Mouse (Mus musculus): ENCODE measurements around the gene Tmem206. TPM values are rescaled to one million over a fixed set of nuclear protein-coding genes. Genes with fewer than 3 reads are reported as not detected.

The Tmem206 gene
- polyA plus RNA-seq, 1 experiment from 2014 or later: 36.6 TPM

DNA sequence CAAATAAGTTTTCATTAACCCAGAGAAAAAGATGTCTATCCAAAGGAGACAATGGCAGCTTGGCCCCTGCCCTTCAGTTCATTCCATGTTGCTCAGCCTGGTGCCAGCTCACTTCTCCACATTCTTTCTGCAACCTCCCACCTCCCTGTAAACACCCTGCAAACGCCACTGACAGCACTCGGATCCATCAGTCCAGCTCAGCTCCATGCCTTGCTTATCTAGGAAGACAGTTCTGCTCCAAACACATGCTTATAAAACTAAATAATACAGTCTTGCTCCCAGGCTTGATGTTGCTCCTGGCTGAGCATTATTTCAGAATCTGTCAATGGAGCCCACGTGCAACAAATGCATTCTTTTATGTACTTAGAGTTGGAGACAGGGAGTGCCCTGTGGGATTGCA, 29.9 kb upstream of the Tmem206 start:
- DNase-seq (ENCODE audit: low spot score): no peak
- H3K27me3 ChIP-seq (ENCODE audit: insufficient read depth, poor library complexity, severe bottlenecking): no peaks in the 10 kb centered on the region
- peaks cover 8% of the 10 kb centered on the region; the same call in 1 of the 2 replicates for H3K4me1 ChIP-seq (replicated peaks)
- no peak overlapping the region for H3K4me3 ChIP-seq
- no peak overlapping the region for H3K27ac ChIP-seq
- WGBS: 53% methylated on average over 3 of the region's 3 CpGs
- no peaks in the 10 kb centered on the region for H3K36me3 ChIP-seq
- no peaks in the 10 kb centered on the region for H3K9me3 ChIP-seq

DNA sequence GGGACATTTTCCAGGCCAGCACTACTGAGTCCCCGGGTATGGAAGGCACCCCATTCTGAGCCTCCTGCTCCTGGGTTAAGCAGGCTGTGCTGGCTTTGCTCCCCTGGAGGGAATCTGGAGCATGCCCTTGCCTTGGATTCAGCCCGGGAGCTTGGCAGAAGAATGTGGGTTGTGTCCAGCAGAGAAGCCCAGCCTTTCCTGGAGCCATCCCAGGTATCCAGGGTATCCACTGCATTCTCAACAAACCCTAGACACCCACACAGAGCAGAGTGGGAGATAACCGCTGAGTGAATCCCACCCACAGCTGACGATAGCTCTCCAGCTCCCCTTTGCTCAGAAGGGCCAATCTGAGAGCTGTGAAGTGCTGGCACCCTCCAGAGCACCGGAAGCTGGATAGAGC, 29.3 kb upstream of the Tmem206 start:
- no peaks in the 10 kb centered on the region for H3K27me3 ChIP-seq (ENCODE audit: insufficient read depth, poor library complexity, severe bottlenecking)
- no peak overlapping the region for H3K4me3 ChIP-seq
- no peak for DNase-seq (ENCODE audit: low spot score)
- H3K9me3 ChIP-seq: no peaks in the 10 kb centered on the region
- peaks cover 8% of the 10 kb centered on the region; the same call in 1 of the 2 replicates for H3K4me1 ChIP-seq (replicated peaks)
- no peak overlapping the region for H3K27ac ChIP-seq
- 83% methylated on average over 5 of the region's 5 CpGs for WGBS
- no peaks in the 10 kb centered on the region for H3K36me3 ChIP-seq

DNA sequence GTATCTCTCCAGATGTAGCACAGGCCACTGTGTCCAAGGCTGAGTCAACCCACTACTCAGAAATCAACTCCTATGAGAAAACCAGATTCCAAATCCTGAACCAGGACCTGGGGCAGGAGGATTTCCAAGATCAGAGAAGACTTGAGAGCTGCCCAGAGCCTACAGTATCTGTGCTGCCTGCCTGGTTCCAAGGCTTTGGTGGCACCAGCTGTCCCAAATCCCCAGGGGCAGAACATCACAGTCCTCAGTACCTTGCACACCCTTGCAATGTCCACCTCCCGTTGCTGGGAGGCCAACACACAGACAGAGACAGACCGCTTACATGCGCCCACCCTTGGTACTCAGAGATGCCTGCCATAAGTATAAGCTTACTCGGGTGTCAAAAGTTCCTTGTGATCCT, 27.4 kb upstream of the Tmem206 start:
- H3K27ac ChIP-seq: no peak overlapping the region
- 86% methylated on average over 4 of the region's 4 CpGs for WGBS
- H3K27me3 ChIP-seq (ENCODE audit: insufficient read depth, poor library complexity, severe bottlenecking): no peaks in the 10 kb centered on the region
- no peak overlapping the region for H3K4me3 ChIP-seq
- H3K9me3 ChIP-seq: no peaks in the 10 kb centered on the region
- DNase-seq (ENCODE audit: low spot score): no peak
- H3K4me1 ChIP-seq (replicated peaks): peaks cover 13% of the 10 kb centered on the region
- no peaks in the 10 kb centered on the region for H3K36me3 ChIP-seq

DNA sequence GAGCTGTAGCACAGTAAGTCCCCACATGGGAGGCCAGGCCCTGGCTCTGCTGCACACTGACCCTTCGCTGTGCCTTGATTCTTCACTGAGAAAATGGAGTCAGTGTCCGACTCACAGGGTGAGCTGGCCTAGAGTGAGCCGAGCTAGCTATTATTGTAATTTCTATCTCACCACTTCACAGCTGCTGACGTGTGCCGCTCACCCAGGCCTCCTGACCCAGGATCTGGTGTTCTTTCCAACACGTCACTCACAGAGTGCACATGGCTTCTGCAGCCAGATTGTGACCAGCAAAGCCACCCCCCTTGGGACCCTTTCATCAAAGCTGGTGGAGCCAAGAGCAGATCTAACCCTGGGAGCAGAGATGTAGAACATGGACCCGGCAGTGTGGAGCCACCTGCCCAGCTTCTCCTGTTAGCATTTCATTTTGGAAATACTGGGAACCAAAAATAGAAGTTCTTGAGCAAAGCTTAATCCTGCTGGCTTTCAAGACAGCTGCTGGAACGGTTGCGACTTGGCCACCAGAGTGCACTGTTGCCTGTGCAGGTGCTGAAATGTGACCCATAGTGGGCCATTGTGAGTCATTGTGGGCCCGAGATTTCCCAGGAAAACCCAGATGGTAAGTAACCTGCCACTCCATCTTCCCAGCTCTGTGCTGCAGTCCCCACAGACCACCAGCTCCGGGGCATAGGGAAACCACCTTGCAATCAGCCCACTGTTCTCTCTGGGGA, 26.3 kb upstream of the Tmem206 start:
- Histone ChIP-seq H3K4me3 (no peak overlapping the region), H3K36me3 (no peaks in the 10 kb centered on the region), H3K9me3 (no peaks in the 10 kb centered on the region), H3K27ac (no peak overlapping the region), H3K4me1 (replicated peaks) (peaks cover 13% of the 10 kb centered on the region), H3K27me3 (ENCODE audit: insufficient read depth, poor library complexity, severe bottlenecking) (no peaks in the 10 kb centered on the region)
- DNase-seq (ENCODE audit: low spot score): peak; percentile 35
- WGBS: 55% methylated on average over 11 of the region's 11 CpGs

DNA sequence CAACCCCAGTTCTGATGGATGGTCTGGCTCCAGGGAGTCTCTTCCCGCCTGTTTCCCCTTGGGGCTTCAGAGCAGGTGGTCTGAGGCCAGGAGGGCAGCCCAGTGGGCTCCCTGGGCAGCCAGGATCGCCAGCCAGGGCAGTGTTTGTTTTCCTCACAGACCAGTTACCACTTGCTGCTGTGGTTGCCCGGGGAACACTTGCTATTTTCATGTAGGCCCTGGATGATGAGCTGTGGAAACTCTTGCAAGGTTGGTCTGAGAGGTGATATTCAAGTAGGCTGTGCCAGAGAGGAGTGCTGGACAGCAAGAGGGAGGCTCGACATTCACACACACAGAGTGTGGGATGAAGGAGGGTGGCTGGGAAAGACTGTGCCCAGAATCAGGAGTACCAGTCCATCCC, 23.8 kb upstream of the Tmem206 start:
- no peaks in the 10 kb centered on the region for H3K27me3 ChIP-seq (ENCODE audit: insufficient read depth, poor library complexity, severe bottlenecking)
- no peak overlapping the region for H3K4me3 ChIP-seq
- WGBS: 28% methylated on average over 4 of the region's 4 CpGs
- H3K9me3 ChIP-seq: no peaks in the 10 kb centered on the region
- peaks cover 13% of the 10 kb centered on the region for H3K4me1 ChIP-seq (replicated peaks)
- no peak for DNase-seq (ENCODE audit: low spot score)
- H3K36me3 ChIP-seq: peaks cover 5% of the 10 kb centered on the region; the same call in 1 of the 2 replicates
- H3K27ac ChIP-seq: no peak overlapping the region

DNA sequence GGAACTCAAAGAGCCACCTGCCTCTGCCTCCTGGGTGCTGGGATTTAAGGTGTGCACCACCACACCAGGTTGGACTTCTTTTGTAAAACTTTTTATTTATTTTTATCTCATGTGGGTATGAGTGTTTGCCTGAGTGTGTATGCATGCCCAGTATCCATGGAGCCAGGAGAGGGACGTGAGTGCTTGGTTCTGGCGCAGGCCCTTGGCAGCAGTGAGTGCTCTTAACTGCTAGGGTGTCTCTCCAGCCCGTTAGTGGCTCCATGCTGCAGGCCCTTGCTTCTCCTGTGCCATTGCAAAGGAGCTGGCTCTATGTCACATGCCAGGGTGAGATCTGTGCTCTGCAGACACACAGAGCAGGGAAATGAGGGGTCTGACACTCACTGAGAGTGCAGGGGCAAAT, 22.0 kb upstream of the Tmem206 start:
- Histone ChIP-seq H3K4me1 (replicated peaks) (peaks cover 13% of the 10 kb centered on the region), H3K9me3 (no peaks in the 10 kb centered on the region), H3K36me3 (peaks cover 17% of the 10 kb centered on the region), H3K27me3 (ENCODE audit: insufficient read depth, poor library complexity, severe bottlenecking) (no peaks in the 10 kb centered on the region), H3K27ac (no peak overlapping the region), H3K4me3 (no peak overlapping the region)
- DNase-seq (ENCODE audit: low spot score): no peak
- WGBS: 67% methylated on average over 3 of the region's 3 CpGs

DNA sequence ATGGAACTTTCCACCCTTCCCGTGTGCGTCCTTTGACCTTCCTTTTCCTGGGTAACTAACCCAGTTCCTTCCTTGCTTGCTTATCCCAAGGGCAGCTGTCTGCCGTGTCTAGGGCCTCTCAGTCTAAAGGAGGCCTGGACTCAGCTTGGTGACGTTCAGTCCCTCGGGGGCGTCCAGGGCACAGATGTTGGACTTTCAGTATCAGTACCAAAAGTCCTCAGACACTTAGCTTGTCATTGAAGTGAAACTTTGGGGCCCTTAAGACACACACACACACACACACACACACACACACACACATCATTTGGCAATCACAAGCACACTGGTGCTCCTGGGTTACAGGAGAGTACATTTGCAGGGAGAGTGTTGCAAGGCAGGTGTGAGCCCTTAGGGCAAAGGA, 21.5 kb upstream of the Tmem206 start:
- Histone ChIP-seq H3K4me3 (no peak overlapping the region), H3K27ac (no peak overlapping the region), H3K9me3 (no peaks in the 10 kb centered on the region), H3K36me3 (peaks cover 19% of the 10 kb centered on the region), H3K27me3 (ENCODE audit: insufficient read depth, poor library complexity, severe bottlenecking) (no peaks in the 10 kb centered on the region), H3K4me1 (replicated peaks) (peaks cover 10% of the 10 kb centered on the region)
- no peak for DNase-seq (ENCODE audit: low spot score)
- 65% methylated on average over 6 of the region's 6 CpGs for WGBS

DNA sequence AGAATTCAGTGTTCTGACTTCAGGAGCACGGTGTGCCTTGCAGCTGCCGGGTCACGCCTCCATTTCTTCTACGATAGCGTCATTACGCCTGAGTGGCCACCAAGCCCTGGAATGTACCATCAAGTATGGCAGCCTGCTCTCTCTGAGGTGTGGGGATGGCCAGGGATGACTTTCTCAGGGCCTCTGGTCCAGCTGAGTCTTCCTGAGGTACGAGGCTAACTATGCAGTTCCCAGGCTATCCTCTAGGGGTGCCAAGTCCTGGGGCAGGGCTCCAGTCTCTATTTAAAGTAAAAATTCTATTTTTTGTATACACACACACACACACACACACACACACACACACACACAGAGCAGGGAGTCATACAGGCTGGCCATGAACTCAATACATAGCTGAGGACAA, 20.1 kb upstream of the Tmem206 start:
- 71% methylated on average over 7 of the region's 7 CpGs for WGBS
- Histone ChIP-seq H3K4me3 (no peak overlapping the region), H3K27me3 (ENCODE audit: insufficient read depth, poor library complexity, severe bottlenecking) (no peaks in the 10 kb centered on the region), H3K27ac (no peak overlapping the region), H3K4me1 (replicated peaks) (peaks cover 6% of the 10 kb centered on the region), H3K9me3 (no peaks in the 10 kb centered on the region), H3K36me3 (peaks cover 21% of the 10 kb centered on the region)
- DNase-seq (ENCODE audit: low spot score): peak; percentile 30

DNA sequence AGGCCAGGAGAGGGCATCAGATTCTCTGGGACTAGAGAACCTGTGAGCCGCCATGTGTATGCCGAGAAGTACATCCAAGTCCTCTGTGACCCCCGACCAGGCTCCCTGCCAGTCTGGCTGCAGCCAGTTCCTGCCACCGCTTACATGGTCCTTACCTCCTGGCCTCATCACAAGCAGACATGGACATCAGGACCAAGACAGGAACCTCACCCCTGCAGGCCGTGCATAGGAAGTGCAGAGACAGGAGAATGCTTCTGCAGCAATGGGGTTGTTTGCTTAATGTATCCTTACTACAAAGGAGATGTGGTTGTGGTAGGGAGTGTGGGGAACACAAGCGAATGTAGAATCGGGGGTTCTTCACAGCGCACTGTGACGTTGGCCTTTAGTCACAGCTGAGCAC, 19.4 kb upstream of the Tmem206 start:
- H3K36me3 ChIP-seq: peaks cover 21% of the 10 kb centered on the region
- no peak for DNase-seq (ENCODE audit: low spot score)
- H3K4me3 ChIP-seq: no peak overlapping the region
- 86% methylated on average over 9 of the region's 9 CpGs for WGBS
- H3K27me3 ChIP-seq (ENCODE audit: insufficient read depth, poor library complexity, severe bottlenecking): no peaks in the 10 kb centered on the region
- peaks cover 6% of the 10 kb centered on the region for H3K4me1 ChIP-seq (replicated peaks)
- H3K27ac ChIP-seq: no peak overlapping the region
- no peaks in the 10 kb centered on the region for H3K9me3 ChIP-seq

DNA sequence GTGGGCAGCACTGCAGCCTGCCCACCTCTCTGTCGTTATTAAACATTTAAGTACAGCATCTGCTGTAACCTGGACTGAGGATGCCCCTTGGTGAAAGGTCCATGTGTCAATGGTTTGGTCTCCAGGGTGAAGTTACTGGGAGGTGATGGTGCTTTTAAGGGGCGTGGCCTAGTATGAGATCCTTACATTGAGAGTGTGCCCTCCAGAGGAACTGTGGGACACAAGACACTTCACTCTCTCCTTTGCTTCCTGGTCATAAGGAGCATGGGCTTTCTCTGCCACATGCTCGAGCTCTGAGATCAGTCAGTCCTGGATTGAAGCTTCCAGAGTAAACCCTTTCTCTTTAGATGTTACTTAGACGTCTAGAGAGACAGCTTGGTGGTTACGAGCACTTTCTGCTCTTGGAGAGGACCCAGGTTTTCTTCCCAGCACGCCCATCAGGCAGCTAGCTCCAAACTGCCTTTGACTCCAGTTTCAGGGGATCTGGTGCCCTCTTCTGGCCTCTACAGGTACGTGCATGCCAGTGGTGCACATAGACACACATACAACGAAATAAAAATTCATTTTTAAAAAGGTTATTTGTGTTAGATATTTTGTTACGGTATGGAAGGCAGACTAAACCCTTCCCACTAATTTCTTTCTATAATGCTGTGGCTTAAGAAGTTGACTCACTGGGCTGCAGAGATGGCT, 17.8 kb upstream of the Tmem206 start:
- peaks cover 5% of the 10 kb centered on the region for H3K4me1 ChIP-seq (replicated peaks)
- H3K4me3 ChIP-seq: no peak overlapping the region
- no peak for DNase-seq (ENCODE audit: low spot score)
- H3K27me3 ChIP-seq (ENCODE audit: insufficient read depth, poor library complexity, severe bottlenecking): no peaks in the 10 kb centered on the region
- no peaks in the 10 kb centered on the region for H3K9me3 ChIP-seq
- no peak overlapping the region for H3K27ac ChIP-seq
- 83% methylated on average over 9 of the region's 9 CpGs for WGBS
- peaks cover 21% of the 10 kb centered on the region for H3K36me3 ChIP-seq

DNA sequence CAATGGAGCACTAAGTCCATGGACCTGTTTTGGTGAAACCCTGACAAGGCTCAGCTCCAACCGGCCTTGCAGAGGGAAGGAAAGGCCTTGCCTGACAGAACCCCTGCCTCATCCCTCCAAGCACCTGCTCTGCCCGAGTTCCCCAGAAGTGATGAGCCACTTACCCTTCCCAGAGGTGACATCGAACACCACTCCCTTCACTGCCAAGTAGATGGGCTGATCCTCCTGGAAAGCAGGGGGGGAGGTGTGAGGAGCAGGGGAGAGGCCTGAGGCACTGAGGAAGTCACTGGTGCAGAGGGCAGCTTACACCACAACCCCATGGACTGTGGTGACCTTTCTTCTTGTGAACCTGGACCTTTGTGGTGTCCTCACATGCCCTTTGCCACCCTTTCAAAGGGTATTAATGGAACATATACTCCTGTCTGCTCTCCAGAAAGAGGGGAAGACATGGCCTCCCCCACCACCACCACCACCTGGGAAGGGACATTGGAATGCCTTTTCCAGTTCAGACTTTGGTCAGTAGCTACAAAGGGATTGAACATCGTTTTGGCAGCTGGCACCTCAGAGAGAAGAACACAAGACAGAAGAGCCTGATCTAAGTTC, 14.3 kb upstream of the Tmem206 start:
- no peaks in the 10 kb centered on the region for H3K27me3 ChIP-seq (ENCODE audit: insufficient read depth, poor library complexity, severe bottlenecking)
- H3K9me3 ChIP-seq: no peaks in the 10 kb centered on the region
- DNase-seq (ENCODE audit: low spot score): no peak
- H3K36me3 ChIP-seq: peaks cover 18% of the 10 kb centered on the region
- peaks cover 9% of the 10 kb centered on the region for H3K4me1 ChIP-seq (replicated peaks)
- no peak overlapping the region for H3K4me3 ChIP-seq
- no peak overlapping the region for H3K27ac ChIP-seq
- WGBS: 72% methylated on average over 4 of the region's 4 CpGs

DNA sequence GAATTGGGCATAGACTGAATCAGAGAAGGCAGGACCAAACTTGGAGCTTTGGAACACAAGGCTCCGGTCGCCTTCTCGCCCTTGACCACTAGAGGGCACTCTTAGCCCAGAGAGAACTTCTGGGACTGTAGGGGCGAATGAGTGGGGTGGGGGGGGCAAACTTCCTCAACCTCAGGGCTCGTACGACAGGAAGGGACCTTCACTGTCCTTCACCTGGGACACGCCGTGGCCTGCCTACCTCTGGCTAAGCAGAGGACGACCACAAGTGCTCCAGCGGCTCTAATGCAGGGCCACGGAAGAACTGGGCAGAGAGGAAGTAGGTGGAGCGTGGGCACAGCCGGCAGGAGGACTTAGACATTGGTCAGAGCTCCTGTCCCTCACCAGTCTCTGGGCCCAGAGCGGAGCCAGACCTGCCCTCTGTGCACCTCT, 13.2 kb upstream of the Tmem206 start:
- peaks cover 14% of the 10 kb centered on the region for H3K36me3 ChIP-seq
- peak; percentile 85 for DNase-seq (ENCODE audit: low spot score)
- H3K9me3 ChIP-seq: no peaks in the 10 kb centered on the region
- peak overlapping the region; percentile 87 for H3K27ac ChIP-seq
- H3K4me3 ChIP-seq: peak overlapping the region; percentile 66
- H3K27me3 ChIP-seq (ENCODE audit: insufficient read depth, poor library complexity, severe bottlenecking): no peaks in the 10 kb centered on the region
- peaks cover 15% of the 10 kb centered on the region for H3K4me1 ChIP-seq (replicated peaks)
- 1% methylated on average over 14 of the region's 14 CpGs for WGBS

DNA sequence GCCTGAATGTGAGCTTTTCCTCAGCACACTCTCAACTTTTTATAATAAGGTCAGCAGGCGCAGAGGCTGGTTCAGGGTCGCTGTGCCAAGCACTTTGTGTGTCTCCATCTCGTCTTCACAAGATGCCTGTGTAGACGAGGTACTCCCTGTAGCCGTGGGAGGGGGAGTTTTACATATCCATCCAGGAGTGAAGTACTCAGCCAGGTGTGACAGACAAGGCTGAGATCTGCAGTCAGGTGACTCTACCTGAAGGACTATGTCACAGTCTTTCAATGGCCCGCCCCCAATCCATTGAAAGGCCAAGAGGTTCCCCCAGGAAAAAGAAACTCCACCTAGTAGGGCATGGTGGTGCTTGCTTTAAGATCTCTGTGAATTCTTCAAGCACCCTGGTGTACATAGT, 12.6 kb upstream of the Tmem206 start:
- peak overlapping the region; percentile 66 for H3K4me3 ChIP-seq
- no peak for DNase-seq (ENCODE audit: low spot score)
- H3K36me3 ChIP-seq: peaks cover 7% of the 10 kb centered on the region
- H3K27me3 ChIP-seq (ENCODE audit: insufficient read depth, poor library complexity, severe bottlenecking): no peaks in the 10 kb centered on the region
- H3K27ac ChIP-seq: no peak overlapping the region
- WGBS: 78% methylated on average over 6 of the region's 6 CpGs
- peaks cover 21% of the 10 kb centered on the region for H3K4me1 ChIP-seq (replicated peaks)
- H3K9me3 ChIP-seq: no peaks in the 10 kb centered on the region

All from hindbrain, embryonic 10.5 days (tissue).